Mouse (Mus musculus): Measurements from ENCODE around the gene Tmem229a. TPM values are rescaled to one million over a fixed set of nuclear protein-coding genes. Genes with fewer than 3 reads are reported as not detected.

Tmem229a gene
- polyA plus RNA-seq, 1 experiment: 34.5 TPM

GRCm38 (mm10) chr6:24905101-24905500 is 51.0 kb downstream of the Tmem229a start:
- H3K4me1 ChIP-seq (ENCODE audit: control insufficient read depth, insufficient read depth, low read length): no peaks in the 10 kb centered on the region
- no peak overlapping the region for H3K27ac ChIP-seq (ENCODE audit: insufficient read depth, low read length)
- no peak overlapping the region for H3K4me3 ChIP-seq (ENCODE audit: insufficient read depth, low read length)
- TF ChIP-seq CTCF (IDR thresholded peaks at IDR 0.05; ENCODE audit: extremely low read depth, insufficient read depth, low read length): no peak
- TF ChIP-seq POLR2A (IDR thresholded peaks at IDR 0.05; ENCODE audit: extremely low read depth, insufficient read depth, low read length): no peak

Other genes with a start within 250 kb of the Tmem229a start
- gene Hyal6, start 223.1 kb downstream of the Tmem229a start, polyA plus RNA-seq (2012; rRNA removed): not detected in 2 replicates
- gene Hyal4, start 208.0 kb downstream of the Tmem229a start, polyA plus RNA-seq (2012; rRNA removed): not detected in 2 replicates
- not detected in 2 replicates for gene Spam1, start 165.1 kb downstream of the Tmem229a start, polyA plus RNA-seq (2012; rRNA removed)
- gene Hyal5, start 98.3 kb downstream of the Tmem229a start, polyA plus RNA-seq (2012; rRNA removed): not detected in 2 replicates

All from cortical plate, adult 2 months (tissue).